Mouse (Mus musculus) yolk sac, embryonic 10.5 days (tissue): ENCODE measurements around the gene Gm49394.

Source experiments
- DNase-seq: peaks from one replicate; pipeline ENCODE4 v3.0.0-alpha.2; 2017; ENCODE audit warnings: low spot score

Gm49394 gene

DNA sequence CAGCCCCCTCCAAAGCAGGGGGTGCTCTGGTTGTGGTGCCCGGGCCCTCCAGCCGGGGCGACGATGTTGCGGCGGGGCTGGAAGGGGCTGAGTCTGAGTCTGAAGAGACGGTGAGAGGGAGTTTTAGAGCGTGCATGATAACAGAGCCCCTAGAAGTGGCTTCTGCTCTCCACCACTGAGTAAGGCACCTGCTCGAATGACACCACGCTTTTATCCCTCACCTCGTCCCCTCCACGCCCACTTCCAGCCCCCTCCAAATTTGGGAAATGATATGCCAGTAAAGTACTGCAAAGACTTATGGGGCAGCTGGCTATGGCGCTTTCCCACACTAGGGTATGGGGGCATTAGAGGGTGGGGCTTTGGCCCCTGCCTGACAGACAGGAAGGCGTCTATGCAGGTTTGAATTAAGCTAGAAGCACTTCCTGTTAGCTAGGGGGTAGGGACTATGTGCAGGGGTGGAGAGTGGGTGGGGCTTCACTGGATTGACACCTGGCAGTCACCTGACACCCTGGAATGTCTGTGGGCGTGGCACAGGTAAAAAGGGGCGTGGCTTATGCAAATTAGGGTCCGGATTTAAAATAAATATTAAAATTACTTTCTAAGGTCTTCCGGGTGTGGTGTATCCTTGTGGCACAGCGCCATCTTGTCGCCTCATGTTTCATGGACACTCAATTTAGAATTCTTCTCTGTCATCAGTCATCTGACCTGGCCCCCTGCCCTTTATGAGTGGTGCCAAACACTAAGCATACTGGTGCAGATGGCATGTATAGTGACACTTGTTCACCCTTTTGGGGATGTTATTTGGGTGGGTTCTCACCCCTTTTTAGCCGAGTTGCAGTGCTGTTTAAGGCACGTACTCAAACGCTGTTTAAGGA, at the start of gene Gm49394:
Gene Gm49394 (minus strand): TSS at position 192 of the 875 bp plus-strand sequence.
- DNase-seq: peak; percentile 84

DNA sequence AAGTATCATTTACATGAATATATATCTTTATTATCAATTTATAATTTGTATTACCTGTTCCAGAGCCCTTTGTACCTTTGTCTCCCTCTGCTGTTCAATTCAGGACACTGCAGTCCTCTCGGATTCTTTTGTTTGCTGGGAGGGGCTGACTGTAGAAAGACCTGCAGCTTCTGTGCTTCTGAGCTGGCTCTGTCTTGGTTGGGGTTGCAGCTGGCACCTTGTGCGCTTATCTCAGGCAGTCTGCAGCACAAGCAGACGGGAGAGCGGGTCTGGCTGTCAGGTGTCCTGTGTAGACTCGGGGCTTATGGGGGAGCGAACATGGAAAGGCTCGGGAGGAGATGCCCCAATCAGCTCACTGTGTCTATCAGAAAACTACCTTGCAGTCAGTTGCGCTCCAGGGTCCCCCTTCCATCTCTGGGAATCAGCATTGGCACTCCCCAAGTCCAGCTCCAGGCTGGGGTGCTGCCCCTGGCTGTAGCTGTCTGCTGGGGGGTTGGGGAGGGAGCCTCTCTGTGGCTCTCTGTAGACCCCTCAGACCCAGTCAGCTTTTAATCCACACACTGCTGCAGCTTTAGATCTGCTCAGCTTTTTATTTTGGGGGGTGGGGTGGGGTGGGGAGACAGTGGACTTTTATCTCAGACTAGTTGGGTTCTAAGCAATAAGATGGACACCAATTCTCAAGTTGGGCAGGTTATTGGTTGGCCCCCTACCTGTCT, 45.2 kb upstream of the Gm49394 start:
- DNase-seq: peak; percentile 33

- no peak for DNase-seq
These were observed 37.1 kb upstream of the Gm49394 start for GRCm38 (mm10) chr7:142706873-142707272.

- no peak for DNase-seq
These were observed 29.7 kb upstream of the Gm49394 start for GRCm38 (mm10) chr7:142699334-142699860.

DNA sequence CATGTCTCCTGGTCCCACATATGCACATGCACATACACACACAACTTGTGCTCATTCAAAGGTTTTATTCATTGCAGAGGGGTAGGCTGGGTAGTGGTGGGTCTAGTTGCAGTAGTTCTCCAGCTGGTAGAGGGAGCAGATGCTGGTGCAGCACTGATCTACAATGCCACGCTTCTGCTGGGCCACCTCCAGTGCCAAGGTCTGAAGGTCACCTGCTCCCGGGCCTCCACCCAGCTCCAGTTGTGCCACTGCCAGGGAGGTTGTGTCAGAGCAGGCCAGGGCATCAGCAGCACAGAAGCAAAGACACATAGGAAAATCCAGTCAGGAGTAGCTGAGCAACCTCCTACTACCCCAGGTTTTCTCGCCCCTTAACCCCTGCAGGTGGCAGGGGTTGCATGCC, 8.9 kb upstream of the Gm49394 start:
- DNase-seq: no peak

- peak; percentile 46 for DNase-seq
These were observed 5.9 kb upstream of the Gm49394 start for GRCm38 (mm10) chr7:142675644-142676043.

- DNase-seq: no peak
These were observed 5.4 kb upstream of the Gm49394 start for GRCm38 (mm10) chr7:142675141-142675540.

DNA sequence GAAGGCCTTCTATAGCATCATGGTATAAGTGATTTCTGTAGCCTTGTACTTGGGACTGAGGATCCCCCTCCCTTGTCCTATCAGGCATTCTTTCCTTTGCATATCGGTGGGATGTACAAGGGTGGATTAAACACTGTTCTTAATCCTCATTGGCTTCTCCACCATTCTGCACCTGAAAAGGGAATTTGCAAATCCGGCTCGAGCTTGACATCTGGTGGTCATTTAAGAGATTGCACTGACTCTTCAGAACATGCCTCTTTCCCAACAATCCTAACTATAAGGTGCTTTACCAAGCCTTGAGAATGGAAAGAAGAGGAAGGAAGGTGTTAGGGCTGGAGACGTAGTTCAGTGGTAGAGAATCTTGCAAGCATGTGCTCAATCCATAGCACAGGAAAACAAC, 2.4 kb upstream of the Gm49394 start:
- peak; percentile 18 for DNase-seq

DNA sequence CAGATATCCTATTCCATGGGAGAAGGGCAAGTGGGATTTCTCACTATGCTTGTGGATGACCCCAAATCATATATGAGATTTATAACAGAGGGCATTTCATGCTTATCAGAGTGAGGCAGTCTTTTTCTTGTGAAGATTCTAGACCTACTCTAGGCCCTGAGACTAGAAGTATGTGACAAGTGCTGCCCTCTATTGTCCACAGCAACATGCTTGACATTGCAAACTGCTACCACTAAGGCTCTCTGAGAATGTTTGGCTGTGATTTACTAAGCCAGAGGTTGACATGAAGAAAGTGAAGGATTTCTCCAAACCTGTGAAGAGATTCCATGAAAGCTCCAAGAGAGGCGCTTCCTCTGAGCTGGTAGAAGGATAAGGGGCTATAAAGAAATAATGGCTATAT, 1.3 kb upstream of the Gm49394 start:
- DNase-seq: no peak

GRCm38 (mm10) chr7:142668328-142668727, 1.4 kb downstream of the Gm49394 start:
- DNase-seq: peak; percentile 41

- DNase-seq: peak; percentile 25
These were observed 2.2 kb downstream of the Gm49394 start for GRCm38 (mm10) chr7:142667521-142667920.

GRCm38 (mm10) chr7:142666659-142667058, 3.1 kb downstream of the Gm49394 start, which contains the start of gene Igf2:
Igf2 (minus strand) TSS chr7:142666816.
- peak; percentile 36 for DNase-seq

DNA sequence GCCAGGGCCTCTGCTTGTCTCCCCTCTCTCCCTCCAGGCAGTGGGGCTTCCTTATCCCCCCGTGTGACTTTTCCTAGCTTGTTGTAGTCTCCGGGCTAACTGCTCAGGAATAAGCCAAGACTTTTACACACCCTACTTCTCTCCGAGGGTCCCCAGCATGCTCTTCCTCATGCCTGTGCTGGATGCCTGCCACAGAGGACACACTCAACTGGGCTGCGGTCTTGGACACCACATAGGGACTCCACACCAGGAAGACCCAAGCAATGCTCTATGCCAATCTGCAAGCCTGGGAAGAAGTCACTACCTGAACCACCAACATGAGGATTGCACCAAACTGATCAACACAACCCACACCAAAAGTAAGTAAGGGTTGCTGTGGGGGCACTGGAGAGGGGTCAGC, 3.6 kb downstream of the Gm49394 start:
- no peak for DNase-seq

DNA sequence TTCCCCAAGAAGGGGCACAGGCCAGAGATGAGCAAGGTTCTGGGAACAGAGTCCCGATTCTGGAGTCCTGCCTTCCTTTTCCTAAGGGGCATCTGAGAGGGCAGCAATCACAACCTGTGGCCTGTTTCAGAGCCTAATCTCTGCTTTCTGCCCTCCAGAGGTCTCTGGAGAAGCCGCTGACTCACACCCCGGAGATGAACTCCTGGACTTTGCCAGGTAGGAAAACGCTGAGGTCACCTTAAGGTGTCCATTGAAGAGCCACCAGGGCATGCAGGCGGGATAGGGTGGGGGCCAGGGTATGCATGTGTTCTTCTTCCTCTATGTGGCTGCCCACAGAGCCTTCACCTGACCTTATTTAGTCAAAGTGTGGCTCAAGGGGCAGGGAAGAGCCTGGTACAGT, 4.4 kb downstream of the Gm49394 start:
- peak; percentile 63 for DNase-seq

GRCm38 (mm10) chr7:142664465-142665029, 5.2 kb downstream of the Gm49394 start:
- DNase-seq: peak; percentile 64

- peak; percentile 36 for DNase-seq
These were observed 5.8 kb downstream of the Gm49394 start for GRCm38 (mm10) chr7:142663931-142664421.

DNA sequence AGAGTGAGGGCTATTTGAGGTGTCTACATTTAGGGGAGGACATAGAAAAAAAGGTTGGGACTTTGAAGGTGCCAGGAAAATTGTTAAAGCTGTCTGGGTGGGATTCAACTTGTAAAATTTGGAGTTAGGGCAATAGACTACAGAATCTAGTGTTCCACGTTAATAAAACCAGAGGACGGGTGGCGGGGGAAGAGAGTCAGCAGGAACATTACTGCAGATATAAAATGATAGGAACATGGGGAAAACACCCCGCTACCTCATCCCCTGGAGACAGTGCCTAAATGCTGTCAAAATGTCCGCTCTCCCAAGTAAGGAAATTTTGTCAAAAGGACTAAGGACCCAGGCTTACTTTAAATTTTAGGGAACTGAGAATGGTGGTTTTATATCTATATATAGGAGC, 6.6 kb downstream of the Gm49394 start:
- DNase-seq: no peak

GRCm38 (mm10) chr7:142661811-142662210, 7.9 kb downstream of the Gm49394 start:
- no peak for DNase-seq

GRCm38 (mm10) chr7:142661046-142661445, 8.7 kb downstream of the Gm49394 start:
- DNase-seq: peak; percentile 42

- no peak for DNase-seq
These were observed 9.1 kb downstream of the Gm49394 start for GRCm38 (mm10) chr7:142660651-142660945.

DNA sequence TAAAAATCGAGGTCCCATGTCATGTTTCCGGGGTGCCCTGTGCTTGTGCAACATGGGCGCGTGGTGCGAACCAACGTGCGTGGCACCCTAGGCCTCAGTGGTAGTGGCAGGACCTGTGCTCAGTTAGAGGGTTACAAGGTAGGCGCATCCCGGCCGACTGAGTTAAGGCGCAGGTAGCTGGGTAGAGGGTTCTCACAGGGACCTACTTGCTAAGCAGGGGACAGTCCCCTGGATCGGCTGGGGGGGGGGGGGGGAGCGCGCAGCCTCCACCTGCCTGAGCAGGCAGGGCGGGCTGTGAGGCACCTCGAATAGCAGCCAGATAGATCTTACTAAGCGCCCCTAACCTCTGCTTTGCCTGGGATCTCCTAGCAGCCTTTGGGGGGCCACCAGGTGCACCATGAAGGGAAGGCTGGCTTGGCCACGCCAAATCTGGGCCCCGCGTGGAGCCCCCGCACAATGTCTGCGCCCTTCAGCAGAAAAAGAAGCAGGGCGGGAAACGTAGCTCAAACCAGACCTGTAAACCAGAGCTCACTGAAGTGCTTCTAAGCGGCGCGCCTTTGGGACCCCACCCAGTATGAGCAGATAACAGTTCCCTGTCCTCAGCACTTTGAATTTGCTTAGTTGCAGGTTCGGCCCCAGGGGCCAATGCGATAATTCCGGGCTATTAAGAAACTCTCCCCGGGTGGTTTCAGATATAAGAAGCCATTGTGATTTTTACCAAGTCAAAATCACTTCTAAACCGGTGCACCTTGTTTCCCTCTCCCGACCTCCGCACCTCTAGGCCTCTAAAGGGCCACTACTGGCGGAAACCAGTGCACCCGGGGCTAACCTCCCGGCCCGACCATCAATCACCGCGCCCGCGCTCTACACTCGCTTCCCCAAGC, 9.7 kb downstream of the Gm49394 start:
- DNase-seq: peak; percentile 80
